Mouse (Mus musculus) left cerebral cortex, adult 2 months (tissue): ENCODE measurements around the gene Hmga1b. TPM values are rescaled to one million over a fixed set of nuclear protein-coding genes. Genes with fewer than 3 reads are reported as not detected.
"Not testable (repeated sequence)": the region's sequence is repeated elsewhere in the genome, so short reads cannot be mapped to it uniquely, and the experiment has no call there.

Source experiments
- DNase-seq, 2 experiments: peaks; one replicate each; pipeline ENCODE4 v3.0.0; 2021 to 2022; ENCODE audit warnings: low spot score in 2 of 2, mixed read lengths in 1 of 2; ENCODE audit errors: extremely low spot score in 1 of 2
- H3K27ac ChIP-seq: fragments of 200-600 bp; 2 replicates; pipeline ENCODE4 v1.8.1; 2022
- H3K4me3 ChIP-seq: fragments of 200-600 bp; 2 replicates; pipeline ENCODE4 v1.8.1; 2022
- CTCF ChIP-seq: fragments of 200-600 bp; IDR thresholded peaks from 2 replicates; pipeline ENCODE4 v1.8.1; 2022; ENCODE audit warnings: antibody characterized with exemption, mild to moderate bottlenecking, moderate library complexity
- intact Hi-C: fragments of 180-260 bp; cut with DNase I; formaldehyde crosslinking; loops from one replicate; pipeline ENCODE4 v1.15.1; 2025
- total RNA-seq, 2 experiments: library from RNA; stranded (reverse); gene quantifications; 2 replicates each; pipeline ENCODE4 v1.2.3; 2021

Hmga1b gene
- total RNA-seq, 2 experiments from 2014 or later = 27.5 to 57.3 TPM

DNA sequence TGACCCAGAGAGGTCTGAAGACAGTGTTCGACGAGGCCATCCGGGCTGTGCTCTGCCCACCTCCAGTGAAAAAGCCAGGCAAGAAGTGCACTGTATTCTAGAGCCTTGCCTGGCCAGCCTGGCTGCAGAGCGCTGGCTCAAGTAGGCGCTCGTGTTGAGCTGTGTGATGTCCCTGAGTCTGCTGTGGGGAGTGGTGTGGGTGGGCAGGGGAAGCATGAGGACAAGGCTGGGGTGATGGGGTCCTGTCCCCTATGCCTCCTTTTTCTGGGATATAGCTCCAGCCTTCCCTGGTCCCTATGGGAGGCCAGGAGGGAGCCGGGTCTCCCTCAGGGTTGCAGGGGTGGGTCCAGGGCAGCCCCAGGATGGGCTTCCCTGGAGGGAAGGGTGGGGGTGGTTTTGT, 39.1 kb upstream of the Hmga1b start:
- no peak for TF ChIP-seq CTCF
- H3K27ac ChIP-seq = no peak overlapping the region
- intact Hi-C loops = loop anchor here (10.0 kb wide), 1 partner anchor 321 kb away; no protein-coding TSS in a partner anchor
- no peak overlapping the region for H3K4me3 ChIP-seq
- no peak for DNase-seq

DNA sequence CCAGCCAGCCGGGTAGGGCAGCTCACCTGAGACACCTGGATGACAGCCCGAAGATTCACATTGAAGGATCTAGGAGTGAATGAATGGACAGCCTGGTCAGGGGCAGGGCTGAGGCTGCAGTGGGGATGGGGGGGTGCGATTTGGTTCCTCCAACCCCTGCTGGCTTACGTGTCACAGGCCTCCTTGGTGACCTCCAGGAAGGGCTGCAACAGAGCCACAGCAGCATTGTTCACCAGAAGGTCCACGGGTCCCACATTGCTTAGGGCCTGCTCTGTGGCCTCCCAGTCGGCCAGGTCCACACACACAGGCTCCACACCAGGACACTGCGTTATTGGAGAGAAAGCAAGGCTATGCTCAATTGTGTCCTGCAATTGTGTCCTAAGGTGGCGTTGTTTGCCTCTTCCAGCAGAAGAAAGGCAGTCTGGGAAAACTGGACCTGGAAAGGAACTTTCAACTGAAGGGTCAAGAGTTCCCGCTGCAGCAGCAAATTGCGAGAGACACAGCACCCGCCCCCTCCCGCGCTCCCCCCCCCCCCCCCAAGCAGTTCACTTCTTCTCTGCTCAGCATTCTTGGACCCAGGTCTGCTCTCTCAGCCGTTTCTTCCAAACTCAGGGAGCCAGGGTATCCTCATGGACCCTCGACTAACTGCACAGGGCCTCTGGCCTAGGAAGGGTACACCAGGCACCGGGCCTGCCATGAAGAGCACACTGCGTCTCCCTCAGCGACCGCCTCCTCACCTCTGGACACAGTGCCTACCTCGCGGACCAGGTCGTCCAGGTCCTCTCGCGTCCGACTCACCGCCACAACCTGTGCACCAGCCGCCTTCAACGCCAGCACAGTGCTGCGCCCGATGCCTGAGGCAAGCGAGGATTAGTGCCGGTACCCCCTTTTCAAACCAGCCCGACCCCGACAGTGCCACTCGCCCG, 36.1 kb upstream of the Hmga1b start:
- 0 out of 2 replicates have a peak overlapping the region, but pooled peaks have one; percentile 28 for H3K27ac ChIP-seq
- intact Hi-C loops = loop anchor here (10.0 kb wide), 1 partner anchor 318 kb away; no protein-coding TSS in a partner anchor
- DNase-seq = no peak
- peak overlapping the region; percentile 32 for H3K4me3 ChIP-seq
- no peak for TF ChIP-seq CTCF

DNA sequence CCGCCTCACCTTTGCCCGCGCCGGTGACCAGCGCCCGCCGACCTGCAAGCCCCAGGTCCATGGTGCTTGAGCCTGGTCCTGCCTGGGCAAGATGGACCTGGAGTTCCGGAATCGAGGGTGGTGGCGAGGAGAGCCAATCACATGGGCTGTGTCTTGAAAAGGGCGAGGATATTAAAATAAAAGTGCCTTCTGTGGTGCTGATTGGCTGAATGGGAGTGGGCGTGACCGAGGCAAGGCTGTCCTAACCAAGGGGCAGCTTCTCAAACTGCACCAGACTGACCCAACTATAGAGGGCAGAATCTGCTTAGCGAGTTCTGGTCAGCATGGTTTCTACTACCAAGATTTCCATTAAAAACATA, 35.4 kb upstream of the Hmga1b start, which contains the start of gene Dcxr:
Dcxr (minus strand) TSS at position 113 of the 359 bp plus-strand sequence.
- DNase-seq = peak in 1 of 2 experiments; percentile 70
- H3K27ac ChIP-seq = 0 out of 2 replicates have a peak within 1 kb of the TSS, but pooled peaks have one; percentile 28
- intact Hi-C loops = loop anchor here (10.0 kb wide), 1 partner anchor 318 kb away; no protein-coding TSS in a partner anchor

DNA sequence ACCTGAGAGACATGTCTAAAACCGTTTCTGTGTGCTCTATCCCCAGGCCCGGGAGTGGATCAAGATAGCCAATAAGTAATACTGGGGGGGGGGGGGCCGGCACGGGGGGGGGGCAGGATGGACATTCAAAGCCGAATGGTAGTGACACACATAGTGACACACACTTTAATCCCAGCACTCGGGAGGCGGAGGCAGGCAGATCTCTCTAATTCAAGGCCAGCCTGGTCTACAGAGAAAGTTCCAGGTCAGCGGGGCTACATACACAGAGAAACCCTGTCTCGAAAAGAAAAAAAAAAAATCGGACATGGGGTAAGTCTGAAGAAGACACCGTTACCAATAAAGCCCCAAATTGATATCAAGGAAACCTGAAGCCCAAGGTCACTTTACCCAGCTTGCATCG, 35.0 kb upstream of the Hmga1b start:
- intact Hi-C loops = loop anchor here (10.0 kb wide), 1 partner anchor 317 kb away; no protein-coding TSS in a partner anchor
- Histone ChIP-seq H3K27ac (no peak overlapping the region), H3K4me3 (no peak overlapping the region)
- no peak for TF ChIP-seq CTCF
- no peak for DNase-seq

More for the DNA sequence above, 35.4 kb upstream of the Hmga1b start, which contains the start of gene Dcxr:
- H3K4me3 ChIP-seq = peak within 1 kb of the TSS; percentile 32
- peak; percentile 45 for TF ChIP-seq CTCF

DNA sequence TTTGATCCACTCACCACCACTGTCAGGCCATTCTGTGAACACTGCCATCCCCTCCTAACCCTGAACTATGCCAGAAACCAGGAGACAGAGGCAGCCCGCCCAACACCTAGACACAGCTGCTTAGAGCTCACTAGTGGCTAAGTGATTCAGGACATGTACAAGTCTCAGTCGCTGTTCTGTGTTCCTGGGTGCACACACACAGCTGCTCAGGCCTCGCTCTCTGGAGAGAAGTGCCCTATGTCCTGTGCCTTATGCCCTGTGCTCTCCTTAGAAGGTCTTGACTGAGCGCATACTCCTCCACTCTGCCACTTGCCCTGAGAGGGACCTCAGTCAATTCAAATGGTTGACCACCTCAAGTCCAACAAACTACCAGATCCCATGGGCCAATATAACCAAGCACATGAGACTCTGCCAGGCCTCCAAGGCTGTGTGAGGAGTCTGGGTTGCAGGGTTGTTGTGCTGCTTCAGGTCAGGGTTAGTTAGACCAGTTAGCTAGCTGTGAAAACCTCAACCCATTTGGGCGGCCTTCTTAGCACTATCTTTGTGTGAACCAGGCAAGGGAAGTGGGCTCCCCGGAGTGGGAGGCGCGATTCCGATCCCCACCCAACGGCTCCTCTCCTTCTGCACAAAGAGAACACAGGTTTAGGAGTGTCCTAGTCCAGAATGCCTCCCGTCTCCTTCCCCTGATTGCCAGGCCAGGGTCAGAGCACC, 33.9 kb upstream of the Hmga1b start:
- intact Hi-C loops = loop anchor here (10.0 kb wide), 1 partner anchor 316 kb away; no protein-coding TSS in a partner anchor
- no peak for TF ChIP-seq CTCF
- Histone ChIP-seq H3K27ac (no peak overlapping the region), H3K4me3 (no peak overlapping the region)
- DNase-seq = no peak

DNA sequence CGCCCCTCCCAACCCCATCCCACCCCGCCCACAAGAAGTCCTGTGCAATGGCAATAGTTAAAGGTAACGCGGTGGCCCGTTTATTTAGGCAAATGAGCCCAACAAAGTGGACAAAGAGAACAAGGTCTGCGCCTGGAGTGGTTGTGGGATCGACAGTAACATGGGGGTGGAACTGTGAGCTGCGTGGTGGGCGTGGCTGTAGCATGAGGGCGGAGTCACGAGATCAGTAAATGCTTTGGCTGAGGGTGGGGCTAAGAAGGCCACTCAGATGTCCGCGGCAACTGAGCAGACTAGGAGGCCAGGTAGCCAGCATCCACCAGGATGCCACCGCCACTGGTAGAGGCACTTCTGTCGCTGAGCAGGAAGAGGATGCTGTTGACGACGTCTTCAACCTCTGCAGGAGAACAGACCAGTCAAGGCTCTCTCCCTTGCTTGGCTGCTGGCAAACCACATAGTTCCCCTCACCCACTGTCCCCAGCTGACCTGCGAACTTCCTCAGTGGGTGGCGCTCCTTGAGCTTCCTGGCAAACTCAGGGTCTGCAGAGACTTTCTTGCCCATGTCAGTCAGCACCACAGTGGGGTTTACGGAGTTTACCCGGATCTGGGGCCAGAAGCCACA, 33.1 kb upstream of the Hmga1b start:
- not testable (repeated sequence) for H3K4me3 ChIP-seq, H3K27ac ChIP-seq, DNase-seq
- intact Hi-C loops = loop anchor here (10.0 kb wide), 1 partner anchor 315 kb away; no protein-coding TSS in a partner anchor

DNA sequence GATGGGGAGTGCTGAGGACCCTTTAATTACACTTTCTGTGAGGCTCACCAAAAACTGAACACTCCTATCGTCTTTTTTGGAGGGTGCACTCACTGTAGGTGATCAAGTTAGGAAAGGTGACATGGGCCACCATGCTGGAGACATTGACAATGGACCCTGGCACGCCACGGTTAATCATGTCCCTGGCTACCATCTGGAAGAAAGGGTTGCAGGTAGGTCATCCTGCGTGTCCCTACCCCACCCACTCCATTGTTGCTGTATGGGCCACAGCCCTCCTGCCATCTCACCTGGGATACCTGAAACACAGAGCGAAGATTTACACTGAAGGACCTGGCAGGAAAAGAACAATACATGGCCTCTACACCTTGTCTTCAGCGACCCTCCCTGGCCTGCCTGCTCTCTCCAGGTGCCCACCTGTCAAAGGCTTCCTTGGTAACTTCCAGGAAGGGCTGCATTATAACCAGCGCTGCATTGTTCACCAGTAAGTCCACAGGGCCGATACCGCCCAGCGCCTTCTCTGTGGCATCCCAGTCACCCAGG, 32.2 kb upstream of the Hmga1b start:
- no peak for DNase-seq
- Histone ChIP-seq H3K4me3 (no peak overlapping the region), H3K27ac (no peak overlapping the region)
- TF ChIP-seq CTCF = no peak
- intact Hi-C loops = no loop called here

DNA sequence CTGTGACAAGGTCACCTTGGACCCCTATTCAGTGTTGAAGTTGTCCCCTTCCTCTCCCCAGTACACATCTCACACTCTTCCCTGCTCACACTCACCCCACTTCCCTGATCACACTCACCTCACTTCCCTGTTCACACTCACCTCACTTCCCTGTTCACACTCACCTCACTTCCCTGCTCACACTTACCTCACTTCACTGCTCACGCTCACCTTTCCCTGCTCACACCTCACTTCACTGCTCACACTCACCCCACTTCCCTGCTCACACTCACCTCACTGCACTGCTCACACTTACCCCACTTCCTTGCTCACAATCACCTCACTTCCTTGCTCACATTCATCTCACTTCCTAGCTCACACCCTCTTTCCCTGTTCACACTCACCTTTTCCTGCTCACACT, 31.2 kb upstream of the Hmga1b start:
- Histone ChIP-seq H3K27ac (no peak overlapping the region), H3K4me3 (no peak overlapping the region)
- TF ChIP-seq CTCF = no peak
- no peak for DNase-seq
- intact Hi-C loops = no loop called here

DNA sequence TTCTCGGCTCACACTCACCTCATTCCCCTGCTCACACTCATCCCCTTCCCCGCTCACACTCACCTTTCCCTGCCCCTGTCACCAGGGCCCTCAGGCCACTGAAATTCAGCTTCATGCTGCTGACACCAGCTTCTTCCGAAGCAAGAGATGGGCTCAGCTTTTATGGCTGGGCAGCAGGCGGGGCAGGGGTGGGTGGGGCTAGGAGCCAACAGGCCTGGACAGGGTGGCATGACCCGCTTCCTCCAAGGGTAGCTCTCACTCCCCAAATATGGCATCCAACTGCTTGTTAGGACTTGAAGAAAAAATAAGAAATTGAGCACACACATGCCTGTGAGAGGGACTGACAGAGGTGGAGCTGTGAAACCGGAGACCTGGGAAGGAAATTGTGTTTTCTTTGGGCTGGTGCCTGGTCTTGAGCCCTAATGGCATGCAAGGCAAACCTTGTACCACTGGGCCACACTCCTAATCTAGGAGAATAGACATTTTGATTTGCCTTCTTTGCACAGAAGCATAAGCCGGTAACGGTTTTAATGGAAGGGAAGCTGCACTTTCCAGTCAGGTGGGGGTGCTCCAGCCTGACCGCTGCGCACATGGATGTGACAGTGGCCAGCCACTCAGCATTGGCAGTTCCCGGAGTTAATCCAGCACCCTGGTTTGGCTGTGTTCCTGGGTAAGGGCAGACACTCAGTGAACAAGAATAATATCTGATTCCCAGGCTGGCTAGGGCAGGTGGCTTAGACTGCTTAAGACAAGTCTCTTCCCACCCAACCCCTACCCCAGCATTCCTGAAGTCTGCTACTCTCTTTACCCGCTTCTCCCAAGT, 30.5 kb upstream of the Hmga1b start, which contains the start of gene Cbr2:
Cbr2 (minus strand) TSS at position 257 of the 823 bp plus-strand sequence.
- no peak within 1 kb of the TSS for H3K4me3 ChIP-seq
- intact Hi-C loops = no loop called here
- no peak for TF ChIP-seq CTCF

DNA sequence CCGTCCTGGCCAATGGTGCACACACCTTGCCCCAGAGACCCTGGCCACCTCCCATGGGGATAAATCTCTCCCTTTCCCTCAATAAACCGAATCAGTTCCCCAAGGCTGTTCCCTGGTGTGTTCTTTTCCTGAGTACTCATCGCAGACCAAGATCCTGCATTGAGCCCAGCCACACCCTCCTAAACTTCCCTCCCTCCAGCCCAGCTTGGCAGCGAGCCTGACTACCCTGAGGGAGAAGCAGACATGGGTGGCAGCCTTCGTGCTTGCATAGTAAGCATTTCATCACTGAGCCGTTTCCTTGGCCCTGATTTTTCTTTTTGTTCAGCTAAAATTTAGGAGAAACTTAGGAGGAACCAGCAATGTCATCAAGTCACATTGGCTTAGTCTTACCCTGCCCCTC, 29.1 kb upstream of the Hmga1b start:
- no peak overlapping the region for H3K27ac ChIP-seq
- no peak for DNase-seq
- no peak overlapping the region for H3K4me3 ChIP-seq
- TF ChIP-seq CTCF = no peak
- intact Hi-C loops = no loop called here

More for the DNA sequence above, 30.5 kb upstream of the Hmga1b start, which contains the start of gene Cbr2:
- no peak within 1 kb of the TSS for H3K27ac ChIP-seq
- DNase-seq = no peak
